Mouse (Mus musculus) neural tube, embryonic 13.5 days (tissue): ENCODE data around the gene Imp3. TPM values are rescaled to one million over a fixed set of nuclear protein-coding genes. Genes with fewer than 3 reads are reported as not detected.
A peak's percentile ranks its signal among the peaks of the same experiment; 100 is the strongest.

Experiments
- ATAC-seq: fragments of 200-750 bp; cut with Nextera tagmentation; 2 replicates; pipeline ENCODE4 v1.8.0; 2017; ENCODE audit warnings: low read depth, mild to moderate bottlenecking, moderate TSS enrichment, moderate library complexity
- H3K27ac ChIP-seq: fragments of 300-500 bp; sonication (generic); replicated peaks from 2 replicates; pipeline ENCODE4 v1.5.1; 2015; ENCODE audit warnings: moderate library complexity, mild to moderate bottlenecking, inconsistent platforms
- H3K27me3 ChIP-seq: fragments of 300-500 bp; sonication (generic); 2 replicates; pipeline ENCODE4 v1.6.1; 2015; ENCODE audit warnings: mild to moderate bottlenecking, inconsistent platforms
- H3K36me3 ChIP-seq: fragments of 300-500 bp; sonication (generic); 2 replicates; pipeline ENCODE4 v1.6.1; 2015; ENCODE audit warnings: mild to moderate bottlenecking, inconsistent platforms
- H3K4me1 ChIP-seq: fragments of 300-500 bp; sonication (generic); replicated peaks from 2 replicates; pipeline ENCODE4 v1.6.1; 2015; ENCODE audit warnings: inconsistent platforms
- H3K4me2 ChIP-seq: fragments of 300-500 bp; sonication (generic); 2 replicates; pipeline ENCODE4 v1.6.1; 2015; ENCODE audit warnings: inconsistent platforms, mild to moderate bottlenecking, moderate library complexity
- H3K4me3 ChIP-seq: fragments of 300-500 bp; sonication (generic); 2 replicates; pipeline ENCODE4 v1.5.1; 2015; ENCODE audit warnings: mild to moderate bottlenecking, inconsistent platforms
- H3K9ac ChIP-seq: fragments of 300-500 bp; sonication (generic); 2 replicates; pipeline ENCODE4 v1.6.1; 2015; ENCODE audit warnings: moderate library complexity, mild to moderate bottlenecking, inconsistent platforms
- H3K9me3 ChIP-seq: fragments of 300-500 bp; sonication (generic); 2 replicates; pipeline ENCODE4 v1.6.1; 2016; ENCODE audit warnings: inconsistent platforms
- WGBS: fragments of 180-500 bp; shearing (Covaris S2); methylation state at CpG from one replicate; pipeline ENCODE4 v1.1.7; 2015; 5-methylcytosine and 5-hydroxymethylcytosine counted together
- polyA plus RNA-seq: library from polyadenylated mRNA; unstranded; fragments of >200 nt; fragmentation: Nextera tagmentation; extraction: Ambion mirVana; gene quantifications from 2 replicates; pipeline ENCODE4 v1.2.1, GENCODE M21; 2015

Gene Imp3
- 80.2 and 85.5 TPM in 2 replicates for polyA plus RNA-seq

GRCm38 (mm10) chr9:56937223-56938160, at the start of gene Imp3:
Imp3 (plus strand) TSS chr9:56937475.
- peaks cover 24% of the 10 kb centered on the region for H3K4me1 ChIP-seq
- under 1% methylated on average over 71 of the region's 73 CpGs for WGBS

GRCm38 (mm10) chr9:56887581-56887980, 49.7 kb upstream of the Imp3 start:
- 91% methylated on average over 16 of the region's 16 CpGs for WGBS
- no peak overlapping the region for H3K9ac ChIP-seq
- no peaks in the 10 kb centered on the region for H3K36me3 ChIP-seq
- H3K27me3 ChIP-seq: peaks cover 20% of the 10 kb centered on the region
- H3K4me2 ChIP-seq: no peak overlapping the region
- no peak overlapping the region for H3K27ac ChIP-seq
- H3K4me3 ChIP-seq: no peak overlapping the region
- H3K4me1 ChIP-seq: peaks cover 13% of the 10 kb centered on the region
- no peak for ATAC-seq
- no peaks in the 10 kb centered on the region for H3K9me3 ChIP-seq

More at GRCm38 (mm10) chr9:56937223-56938160, at the start of gene Imp3:
- no peaks in the 10 kb centered on the region for H3K36me3 ChIP-seq
- H3K4me3 ChIP-seq: peak within 1 kb of the TSS; percentile 91
- no peaks in the 10 kb centered on the region for H3K27me3 ChIP-seq
- H3K27ac ChIP-seq: peak within 1 kb of the TSS; percentile 91
- peak; percentile 97 for ATAC-seq
- peak within 1 kb of the TSS; percentile 91 for H3K9ac ChIP-seq
- no peaks in the 10 kb centered on the region for H3K9me3 ChIP-seq
- peak within 1 kb of the TSS; percentile 95 for H3K4me2 ChIP-seq

GRCm38 (mm10) chr9:56889817-56890216, 47.5 kb upstream of the Imp3 start:
- H3K9ac ChIP-seq: peak overlapping the region; percentile 26
- 5% methylated on average over 14 of the region's 14 CpGs for WGBS

DNA sequence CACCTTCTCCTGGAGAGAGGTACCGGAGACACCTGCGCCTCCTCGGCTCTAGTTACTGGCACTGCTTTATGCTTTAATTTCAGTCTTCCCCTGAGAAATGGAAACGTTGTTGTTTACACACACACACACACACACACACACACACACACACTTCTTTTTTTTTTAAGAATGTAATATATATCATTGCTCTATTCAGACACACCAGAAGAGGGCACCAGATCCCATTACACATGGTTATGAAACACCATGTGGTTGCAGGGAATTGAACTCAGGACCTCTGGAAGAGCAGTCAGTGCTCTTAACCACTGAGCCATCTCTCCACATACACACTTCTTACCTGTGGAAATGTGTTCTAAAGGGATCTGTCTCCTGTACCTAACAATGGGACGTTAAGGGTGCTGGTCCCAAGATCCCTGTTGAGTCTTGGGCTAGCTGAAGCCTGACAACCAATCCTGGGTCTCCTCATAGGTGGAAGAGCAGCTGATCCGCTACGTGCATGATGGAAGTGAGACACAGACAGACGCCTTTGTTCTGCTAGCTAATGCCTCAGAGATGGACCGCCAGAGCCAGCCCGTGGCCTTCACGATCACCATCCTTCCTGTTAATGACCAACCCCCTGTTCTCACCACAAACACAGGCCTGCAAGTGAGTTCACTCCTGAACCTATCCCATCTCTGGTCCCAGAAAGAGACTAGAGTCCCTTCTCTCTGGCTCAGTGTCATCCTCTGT, 46.6 kb upstream of the Imp3 start:
- no peak overlapping the region for H3K27ac ChIP-seq
- ATAC-seq: no peak
- peaks cover 25% of the 10 kb centered on the region for H3K27me3 ChIP-seq
- H3K9ac ChIP-seq: no peak overlapping the region
- peaks cover 22% of the 10 kb centered on the region for H3K4me1 ChIP-seq
- 74% methylated on average over 11 of the region's 11 CpGs for WGBS
- no peaks in the 10 kb centered on the region for H3K9me3 ChIP-seq
- H3K4me2 ChIP-seq: no peak overlapping the region
- H3K4me3 ChIP-seq: no peak overlapping the region
- H3K36me3 ChIP-seq: no peaks in the 10 kb centered on the region

More at GRCm38 (mm10) chr9:56889817-56890216, 47.5 kb upstream of the Imp3 start:
- Histone ChIP-seq H3K9me3 (no peaks in the 10 kb centered on the region), H3K4me1 (peaks cover 22% of the 10 kb centered on the region), H3K27me3 (peaks cover 25% of the 10 kb centered on the region), H3K36me3 (no peaks in the 10 kb centered on the region), H3K27ac (no peak overlapping the region), H3K4me3 (peak overlapping the region; percentile 20), H3K4me2 (peak overlapping the region; percentile 50)
- ATAC-seq: peak; percentile 51

GRCm38 (mm10) chr9:56891517-56892011, 45.7 kb upstream of the Imp3 start:
- no peak overlapping the region for H3K4me3 ChIP-seq
- peak overlapping the region; percentile 46 for H3K4me2 ChIP-seq
- no peak overlapping the region for H3K27ac ChIP-seq
- H3K9me3 ChIP-seq: no peaks in the 10 kb centered on the region
- peak; percentile 38 for ATAC-seq
- H3K9ac ChIP-seq: peak overlapping the region; percentile 54; the same call in 1 of the 2 replicates
- H3K27me3 ChIP-seq: peaks cover 25% of the 10 kb centered on the region
- peaks cover 22% of the 10 kb centered on the region for H3K4me1 ChIP-seq
- 39% methylated on average over 12 of the region's 12 CpGs for WGBS
- no peaks in the 10 kb centered on the region for H3K36me3 ChIP-seq

GRCm38 (mm10) chr9:56892111-56892510, 45.2 kb upstream of the Imp3 start:
- ATAC-seq: no peak
- Histone ChIP-seq H3K4me2 (no peak overlapping the region), H3K9me3 (no peaks in the 10 kb centered on the region), H3K9ac (0 out of 2 replicates have a peak overlapping the region, but pooled peaks have one; percentile 54), H3K36me3 (no peaks in the 10 kb centered on the region), H3K4me3 (no peak overlapping the region), H3K27ac (no peak overlapping the region), H3K4me1 (peaks cover 22% of the 10 kb centered on the region), H3K27me3 (peaks cover 25% of the 10 kb centered on the region)
- WGBS: 95% methylated on average over 10 of the region's 10 CpGs

DNA sequence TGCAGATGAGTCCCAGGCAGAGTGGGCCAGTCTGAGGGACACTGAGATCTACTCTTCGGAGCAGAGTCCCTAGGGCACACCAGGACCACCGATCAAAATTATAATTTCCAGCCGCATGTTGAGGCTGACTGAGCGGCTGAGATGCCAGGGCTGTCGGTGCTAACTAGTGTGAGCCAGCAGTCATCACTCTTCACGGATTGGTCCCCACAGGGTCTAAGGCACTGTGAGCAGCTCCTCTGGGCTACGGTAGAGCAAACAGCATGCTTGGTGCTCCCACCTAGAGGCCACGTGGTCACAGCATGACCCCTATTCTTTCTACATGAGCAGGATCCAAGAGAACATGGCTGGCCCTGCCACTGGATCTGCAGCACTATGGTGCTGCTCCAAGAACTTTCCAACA, 44.0 kb upstream of the Imp3 start:
- H3K4me1 ChIP-seq: peaks cover 22% of the 10 kb centered on the region
- peaks cover 25% of the 10 kb centered on the region for H3K27me3 ChIP-seq
- ATAC-seq: no peak
- H3K4me2 ChIP-seq: no peak overlapping the region
- 0 out of 2 replicates have a peak overlapping the region, but pooled peaks have one; percentile 26 for H3K9ac ChIP-seq
- H3K4me3 ChIP-seq: no peak overlapping the region
- H3K9me3 ChIP-seq: no peaks in the 10 kb centered on the region
- no peaks in the 10 kb centered on the region for H3K36me3 ChIP-seq
- 54% methylated on average over 8 of the region's 8 CpGs for WGBS
- H3K27ac ChIP-seq: no peak overlapping the region

GRCm38 (mm10) chr9:56894006-56894405, 43.3 kb upstream of the Imp3 start:
- H3K4me1 ChIP-seq: peaks cover 22% of the 10 kb centered on the region
- no peak overlapping the region for H3K4me2 ChIP-seq
- H3K9ac ChIP-seq: peak overlapping the region; percentile 26; the same call in 1 of the 2 replicates
- ATAC-seq: no peak
- WGBS: 23% methylated on average over 3 of the region's 3 CpGs
- no peak overlapping the region for H3K4me3 ChIP-seq
- H3K9me3 ChIP-seq: no peaks in the 10 kb centered on the region
- H3K36me3 ChIP-seq: no peaks in the 10 kb centered on the region
- H3K27ac ChIP-seq: no peak overlapping the region
- peaks cover 25% of the 10 kb centered on the region for H3K27me3 ChIP-seq

DNA sequence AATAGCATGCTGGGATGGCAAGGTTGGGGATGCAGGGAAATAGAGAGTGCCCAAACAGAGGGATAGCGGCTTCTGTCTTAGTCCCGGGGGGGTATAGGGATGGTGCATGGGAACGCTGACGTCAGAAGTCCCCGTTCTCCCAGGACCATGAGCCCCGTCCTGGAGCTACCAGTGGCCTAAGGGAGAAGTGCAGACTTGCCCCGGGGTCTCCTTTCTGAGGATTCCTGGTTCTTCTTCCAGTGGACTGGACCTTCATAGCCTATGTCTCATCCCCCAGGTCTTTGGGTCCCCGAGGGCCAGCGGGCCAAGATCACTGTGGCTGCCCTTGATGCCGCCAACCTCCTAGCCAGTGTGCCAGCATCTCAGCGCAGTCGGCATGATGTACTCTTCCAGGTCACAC, 40.5 kb upstream of the Imp3 start:
- Histone ChIP-seq H3K9me3 (no peaks in the 10 kb centered on the region), H3K27me3 (peaks cover 13% of the 10 kb centered on the region; the same call in 1 of the 2 replicates), H3K27ac (no peak overlapping the region), H3K4me2 (no peak overlapping the region), H3K4me3 (no peak overlapping the region), H3K4me1 (peaks cover 18% of the 10 kb centered on the region), H3K9ac (no peak overlapping the region), H3K36me3 (no peaks in the 10 kb centered on the region)
- WGBS: 86% methylated on average over 12 of the region's 12 CpGs
- ATAC-seq: no peak

DNA sequence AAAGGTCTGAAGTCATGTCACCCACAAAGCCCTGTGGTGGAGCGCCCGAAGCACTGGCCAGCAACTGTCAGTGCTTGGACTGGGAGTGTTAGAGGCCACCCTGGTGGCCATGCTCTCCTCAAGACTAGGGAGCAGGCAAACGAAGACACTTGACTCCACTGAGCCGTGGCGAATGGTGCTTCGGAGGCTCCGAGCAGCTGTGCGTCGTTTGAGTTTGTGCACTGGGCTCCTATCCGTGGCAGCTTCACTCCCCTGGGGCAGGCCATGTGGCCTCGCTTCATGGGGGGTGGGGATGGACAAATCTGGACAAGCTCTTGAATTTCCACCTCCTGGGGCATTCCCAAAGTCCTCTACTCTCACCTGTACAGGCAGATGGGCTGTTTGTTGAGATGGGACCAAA, 37.9 kb upstream of the Imp3 start:
- no peak for ATAC-seq
- H3K9me3 ChIP-seq: no peaks in the 10 kb centered on the region
- peaks cover 4% of the 10 kb centered on the region; the same call in 1 of the 2 replicates for H3K4me1 ChIP-seq
- no peaks in the 10 kb centered on the region for H3K27me3 ChIP-seq
- no peak overlapping the region for H3K9ac ChIP-seq
- no peak overlapping the region for H3K4me3 ChIP-seq
- no peak overlapping the region for H3K27ac ChIP-seq
- H3K36me3 ChIP-seq: no peaks in the 10 kb centered on the region
- WGBS: 63% methylated on average over 11 of the region's 11 CpGs
- H3K4me2 ChIP-seq: no peak overlapping the region

DNA sequence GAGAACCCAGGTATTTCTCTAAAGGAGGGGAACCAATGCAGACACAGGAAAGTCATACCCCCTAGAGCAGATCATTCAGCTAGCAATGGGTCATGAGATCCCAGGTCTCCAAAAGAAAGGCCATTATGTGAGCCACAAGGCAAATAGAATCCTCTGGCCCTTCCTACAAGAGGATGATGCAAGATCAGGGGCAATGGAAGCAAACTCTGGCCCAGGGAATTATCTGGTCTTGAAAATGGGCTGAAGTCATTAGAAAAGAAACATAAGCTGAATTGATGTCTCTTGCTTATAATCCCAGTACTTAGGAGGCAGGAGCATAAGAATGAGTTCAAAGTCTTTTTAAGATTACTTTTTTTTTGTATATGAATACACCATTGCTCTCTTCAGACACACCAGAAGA, 37.2 kb upstream of the Imp3 start:
- no peaks in the 10 kb centered on the region for H3K36me3 ChIP-seq
- ATAC-seq: no peak
- H3K9ac ChIP-seq: no peak overlapping the region
- no peaks in the 10 kb centered on the region for H3K27me3 ChIP-seq
- no peaks in the 10 kb centered on the region for H3K9me3 ChIP-seq
- H3K4me2 ChIP-seq: no peak overlapping the region
- H3K27ac ChIP-seq: no peak overlapping the region
- 0 out of 2 replicates have a peak, but pooled peaks cover 4% of the 10 kb centered on the region for H3K4me1 ChIP-seq
- H3K4me3 ChIP-seq: no peak overlapping the region

DNA sequence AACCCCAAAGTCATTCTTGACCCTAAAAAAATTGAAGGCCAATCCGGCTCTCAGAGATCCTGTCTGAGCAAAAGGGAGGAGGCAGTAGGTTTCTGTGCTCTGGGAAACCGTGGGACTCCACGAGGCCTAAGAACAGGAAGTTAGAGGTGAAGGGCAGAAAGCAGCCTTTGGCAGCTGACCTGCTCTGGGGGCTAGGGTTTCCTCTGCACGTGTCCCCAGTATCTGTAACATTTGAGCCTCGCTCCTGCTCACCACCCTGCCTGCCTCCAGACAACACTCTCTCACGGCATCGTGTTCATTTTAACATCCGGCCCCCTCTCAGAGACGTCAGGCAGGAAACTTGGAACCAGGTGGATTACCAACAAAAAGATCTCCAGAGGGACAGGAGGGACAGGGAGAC, 36.7 kb upstream of the Imp3 start:
- ATAC-seq: no peak
- WGBS: 62% methylated on average over 9 of the region's 9 CpGs
- Histone ChIP-seq H3K36me3 (no peaks in the 10 kb centered on the region), H3K4me1 (0 out of 2 replicates have a peak, but pooled peaks cover 4% of the 10 kb centered on the region), H3K27ac (no peak overlapping the region), H3K9me3 (no peaks in the 10 kb centered on the region), H3K9ac (no peak overlapping the region), H3K4me3 (no peak overlapping the region), H3K27me3 (no peaks in the 10 kb centered on the region), H3K4me2 (no peak overlapping the region)
